Mouse (Mus musculus): ENCODE measurements at regions not wholly inside any gene's neighbourhood (a gene's known extent, or its start where the extent isn't known, plus 50 kb on each side); places are given as distances from the start of the nearest gene placed in this dataset.

GRCm38 (mm10) chr14:61788998-61789790 lies 181.9 kb downstream of the Kcnrg start:
- TF ChIP-seq CTCF (IDR thresholded peaks at IDR 0.05; ENCODE audit: control insufficient read depth, insufficient read depth, insufficient read length) = no peak
- TF ChIP-seq USF1 (IDR thresholded peaks at IDR 0.05; ENCODE audit: low read depth) = no peak
- no peak for TF ChIP-seq MYOD1 (IDR thresholded peaks at IDR 0.05; ENCODE audit: control insufficient read depth, insufficient read length, low read depth)
- TF ChIP-seq CEBPB (IDR thresholded peaks at IDR 0.05; ENCODE audit: low read depth) = no peak
- no peak for TF ChIP-seq MAX (IDR thresholded peaks at IDR 0.05)
- no peak for TF ChIP-seq FOSL1 (IDR thresholded peaks at IDR 0.05; ENCODE audit: insufficient read depth, low read length, poor library complexity, severe bottlenecking)

Data from C2C12 (cell line).